Mouse (Mus musculus) midbrain, embryonic 13.5 days (tissue): ENCODE data around the gene Aspscr1. TPM values are rescaled to one million over a fixed set of nuclear protein-coding genes. Genes with fewer than 3 reads are reported as not detected.

Experiments used
- ATAC-seq: fragments of 200-750 bp; cut with Nextera tagmentation; 2 replicates; pipeline ENCODE4 v1.8.0; 2017; ENCODE audit warnings: mild to moderate bottlenecking, moderate TSS enrichment, moderate library complexity
- H3K27ac ChIP-seq: fragments of 300-500 bp; sonication (generic); 2 replicates; pipeline ENCODE4 v1.5.1; 2015; ENCODE audit warnings: inconsistent platforms, mild to moderate bottlenecking, moderate library complexity
- H3K27me3 ChIP-seq: fragments of 300-500 bp; sonication (generic); 2 replicates; pipeline ENCODE4 v1.6.1; 2015; ENCODE audit warnings: mild to moderate bottlenecking, inconsistent platforms
- H3K36me3 ChIP-seq: fragments of 300-500 bp; sonication (generic); 2 replicates; pipeline ENCODE4 v1.6.1; 2015; ENCODE audit warnings: mild to moderate bottlenecking, inconsistent platforms
- H3K4me1 ChIP-seq: fragments of 300-500 bp; sonication (generic); replicated peaks from 2 replicates; pipeline ENCODE4 v1.6.1; 2015; ENCODE audit warnings: inconsistent platforms
- H3K4me2 ChIP-seq: fragments of 300-500 bp; sonication (generic); replicated peaks from 2 replicates; pipeline ENCODE4 v1.6.1; 2015; ENCODE audit warnings: moderate library complexity, mild to moderate bottlenecking, inconsistent platforms
- H3K4me3 ChIP-seq: fragments of 300-500 bp; sonication (generic); replicated peaks from 2 replicates; pipeline ENCODE4 v1.5.1; 2015; ENCODE audit warnings: mild to moderate bottlenecking, inconsistent platforms
- H3K9ac ChIP-seq: fragments of 300-500 bp; sonication (generic); replicated peaks from 2 replicates; pipeline ENCODE4 v1.6.1; 2015; ENCODE audit warnings: mild to moderate bottlenecking, inconsistent platforms
- H3K9me3 ChIP-seq: fragments of 300-500 bp; sonication (generic); 2 replicates; pipeline ENCODE4 v1.6.1; 2016; ENCODE audit warnings: mild to moderate bottlenecking, inconsistent platforms
- WGBS: fragments of 180-500 bp; shearing (Covaris S2); methylation state at CpG from one replicate; pipeline ENCODE4 v1.1.7; 2015; 5-methylcytosine and 5-hydroxymethylcytosine counted together
- polyA plus RNA-seq: library from polyadenylated mRNA; unstranded; fragments of >200 nt; fragmentation: Nextera tagmentation; extraction: Ambion mirVana; gene quantifications from 2 replicates; pipeline ENCODE4 v1.2.1, GENCODE M21; 2015

Gene Aspscr1
- polyA plus RNA-seq, 1 experiment from 2014 or later, result 154 TPM

GRCm38 (mm10) chr11:120692471-120693011, 19.8 kb downstream of the Aspscr1 start:
- H3K4me2 ChIP-seq, result no peak overlapping the region
- H3K27ac ChIP-seq, result no peak overlapping the region
- H3K27me3 ChIP-seq, result no peaks in the 10 kb centered on the region
- no peak overlapping the region for H3K4me3 ChIP-seq
- H3K4me1 ChIP-seq, result peaks cover 20% of the 10 kb centered on the region
- WGBS, result 95% methylated on average over 4 of the region's 4 CpGs
- H3K9me3 ChIP-seq, result no peaks in the 10 kb centered on the region
- ATAC-seq, result no peak
- H3K36me3 ChIP-seq, result peaks cover 75% of the 10 kb centered on the region
- H3K9ac ChIP-seq, result no peak overlapping the region

GRCm38 (mm10) chr11:120693461-120693860, 20.7 kb downstream of the Aspscr1 start:
- H3K27ac ChIP-seq, result no peak overlapping the region
- H3K4me2 ChIP-seq, result no peak overlapping the region
- H3K27me3 ChIP-seq, result no peaks in the 10 kb centered on the region
- WGBS, result 56% methylated on average over 3 of the region's 3 CpGs
- peaks cover 20% of the 10 kb centered on the region for H3K4me1 ChIP-seq
- H3K36me3 ChIP-seq, result peaks cover 70% of the 10 kb centered on the region
- H3K9ac ChIP-seq, result no peak overlapping the region
- no peak for ATAC-seq
- no peaks in the 10 kb centered on the region for H3K9me3 ChIP-seq
- no peak overlapping the region for H3K4me3 ChIP-seq

- Histone ChIP-seq H3K4me3 (no peak overlapping the region), H3K36me3 (peaks cover 70% of the 10 kb centered on the region), H3K4me1 (peaks cover 20% of the 10 kb centered on the region), H3K4me2 (no peak overlapping the region), H3K9me3 (no peaks in the 10 kb centered on the region), H3K9ac (no peak overlapping the region), H3K27ac (peak overlapping the region; percentile 80), H3K27me3 (no peaks in the 10 kb centered on the region)
- WGBS, result 28% methylated on average over 4 of the region's 4 CpGs
- ATAC-seq, result peak; percentile 77
Measured at GRCm38 (mm10) chr11:120695184-120695583, 22.4 kb downstream of the Aspscr1 start.

GRCm38 (mm10) chr11:120695641-120696040, 22.9 kb downstream of the Aspscr1 start:
- Histone ChIP-seq H3K27me3 (no peaks in the 10 kb centered on the region), H3K9me3 (no peaks in the 10 kb centered on the region), H3K4me2 (0 out of 2 replicates have a peak overlapping the region, but pooled peaks have one; percentile 2), H3K27ac (peak overlapping the region; percentile 80), H3K36me3 (peaks cover 70% of the 10 kb centered on the region), H3K4me1 (peaks cover 20% of the 10 kb centered on the region), H3K9ac (peak overlapping the region; percentile 39; the same call in 1 of the 2 replicates), H3K4me3 (no peak overlapping the region)
- 35% methylated on average over 12 of the region's 12 CpGs for WGBS
- ATAC-seq, result peak; percentile 72

- Histone ChIP-seq H3K36me3 (peaks cover 75% of the 10 kb centered on the region), H3K4me1 (peaks cover 20% of the 10 kb centered on the region), H3K4me3 (no peak overlapping the region), H3K9me3 (no peaks in the 10 kb centered on the region), H3K9ac (no peak overlapping the region), H3K27ac (no peak overlapping the region), H3K4me2 (no peak overlapping the region), H3K27me3 (no peaks in the 10 kb centered on the region)
- no peak for ATAC-seq
- WGBS, result 92% methylated on average over 6 of the region's 6 CpGs
Measured at GRCm38 (mm10) chr11:120696568-120696967, 23.8 kb downstream of the Aspscr1 start.

- Histone ChIP-seq H3K27me3 (no peaks in the 10 kb centered on the region), H3K9me3 (no peaks in the 10 kb centered on the region), H3K9ac (no peak overlapping the region), H3K4me3 (no peak overlapping the region), H3K4me2 (no peak overlapping the region), H3K27ac (no peak overlapping the region), H3K4me1 (peaks cover 20% of the 10 kb centered on the region), H3K36me3 (peaks cover 75% of the 10 kb centered on the region)
- ATAC-seq, result no peak
- 68% methylated on average over 10 of the region's 10 CpGs for WGBS
Measured at GRCm38 (mm10) chr11:120697741-120698140, 25.0 kb downstream of the Aspscr1 start.

- H3K27ac ChIP-seq, result 0 out of 2 replicates have a peak overlapping the region, but pooled peaks have one; percentile 25
- H3K9ac ChIP-seq, result peak overlapping the region; percentile 42
- H3K4me1 ChIP-seq, result peaks cover 45% of the 10 kb centered on the region
- WGBS, result 45% methylated on average over 15 of the region's 15 CpGs
- H3K36me3 ChIP-seq, result peaks cover 45% of the 10 kb centered on the region
- ATAC-seq, result no peak
- no peaks in the 10 kb centered on the region for H3K9me3 ChIP-seq
- H3K27me3 ChIP-seq, result no peaks in the 10 kb centered on the region
- no peak overlapping the region for H3K4me3 ChIP-seq
- H3K4me2 ChIP-seq, result no peak overlapping the region
Measured at GRCm38 (mm10) chr11:120703696-120704454, 31.1 kb downstream of the Aspscr1 start.

GRCm38 (mm10) chr11:120704486-120705325, 31.9 kb downstream of the Aspscr1 start:
- Histone ChIP-seq H3K4me3 (no peak overlapping the region), H3K9me3 (no peaks in the 10 kb centered on the region), H3K27me3 (no peaks in the 10 kb centered on the region), H3K4me1 (peaks cover 45% of the 10 kb centered on the region), H3K4me2 (0 out of 2 replicates have a peak overlapping the region, but pooled peaks have one; percentile 3), H3K27ac (peak overlapping the region; percentile 61), H3K36me3 (peaks cover 45% of the 10 kb centered on the region), H3K9ac (peak overlapping the region; percentile 42)
- peak; percentile 12; the same call in 1 of the 2 replicates for ATAC-seq
- WGBS, result 17% methylated on average over 8 of the region's 8 CpGs

GRCm38 (mm10) chr11:120706120-120706519, 33.3 kb downstream of the Aspscr1 start:
- Histone ChIP-seq H3K27me3 (no peaks in the 10 kb centered on the region), H3K4me1 (peaks cover 45% of the 10 kb centered on the region), H3K36me3 (peaks cover 45% of the 10 kb centered on the region), H3K27ac (peak overlapping the region; percentile 67; the same call in 1 of the 2 replicates), H3K4me2 (no peak overlapping the region), H3K9ac (no peak overlapping the region), H3K9me3 (no peaks in the 10 kb centered on the region), H3K4me3 (no peak overlapping the region)
- 58% methylated on average over 5 of the region's 5 CpGs for WGBS
- no peak for ATAC-seq

- 5% methylated on average over 12 of the region's 12 CpGs for WGBS
- Histone ChIP-seq H3K9me3 (no peaks in the 10 kb centered on the region), H3K9ac (peak overlapping the region; percentile 36), H3K27me3 (no peaks in the 10 kb centered on the region), H3K4me3 (no peak overlapping the region), H3K4me1 (peaks cover 46% of the 10 kb centered on the region), H3K36me3 (peaks cover 41% of the 10 kb centered on the region), H3K4me2 (0 out of 2 replicates have a peak overlapping the region, but pooled peaks have one; percentile 9), H3K27ac (peak overlapping the region; percentile 67)
- peak; percentile 39; the same call in 1 of the 2 replicates for ATAC-seq
Measured at GRCm38 (mm10) chr11:120707225-120707624, 34.5 kb downstream of the Aspscr1 start.

GRCm38 (mm10) chr11:120707969-120708368, 35.2 kb downstream of the Aspscr1 start:
- no peak overlapping the region for H3K4me2 ChIP-seq
- no peak overlapping the region for H3K4me3 ChIP-seq
- no peaks in the 10 kb centered on the region for H3K9me3 ChIP-seq
- H3K9ac ChIP-seq, result no peak overlapping the region
- peaks cover 36% of the 10 kb centered on the region for H3K36me3 ChIP-seq
- WGBS, result 35% methylated on average over 5 of the region's 5 CpGs
- no peaks in the 10 kb centered on the region for H3K27me3 ChIP-seq
- peaks cover 53% of the 10 kb centered on the region for H3K4me1 ChIP-seq
- ATAC-seq, result no peak
- peak overlapping the region; percentile 57; the same call in 1 of the 2 replicates for H3K27ac ChIP-seq
